Mouse (Mus musculus): ENCODE results near the gene Slc18a2.

Slc18a2 gene

GRCm38 (mm10) chr19:59260718-59261442, at the start of gene Slc18a2:
Slc18a2 (plus strand) TSS chr19:59260896.
- peak; percentile 18 for DNase-seq

- DNase-seq: no peak
Observed at GRCm38 (mm10) chr19:59216891-59217290, 43.8 kb upstream of the Slc18a2 start.

- no peak for DNase-seq
Observed at GRCm38 (mm10) chr19:59218991-59219390, 41.7 kb upstream of the Slc18a2 start, which contains the start of gene Kcnk18. Kcnk18 (plus strand) TSS chr19:59219214.

GRCm38 (mm10) chr19:59221131-59221530, 39.6 kb upstream of the Slc18a2 start:
- DNase-seq: no peak

GRCm38 (mm10) chr19:59228376-59228775, 32.3 kb upstream of the Slc18a2 start:
- DNase-seq: no peak

- DNase-seq: no peak
Observed at GRCm38 (mm10) chr19:59232786-59233185, 27.9 kb upstream of the Slc18a2 start.

- no peak for DNase-seq
Observed at GRCm38 (mm10) chr19:59235001-59235400, 25.7 kb upstream of the Slc18a2 start.

- no peak for DNase-seq
Observed at GRCm38 (mm10) chr19:59236046-59236445, 24.6 kb upstream of the Slc18a2 start.

GRCm38 (mm10) chr19:59238630-59239029, 22.1 kb upstream of the Slc18a2 start:
- DNase-seq: no peak

GRCm38 (mm10) chr19:59239124-59239817, 21.4 kb upstream of the Slc18a2 start:
- peak; percentile 93 for DNase-seq

GRCm38 (mm10) chr19:59241987-59242386, 18.7 kb upstream of the Slc18a2 start:
- no peak for DNase-seq

- no peak for DNase-seq
Observed at GRCm38 (mm10) chr19:59243057-59243456, 17.6 kb upstream of the Slc18a2 start.

- no peak for DNase-seq
Observed at GRCm38 (mm10) chr19:59248144-59248543, 12.6 kb upstream of the Slc18a2 start.

- no peak for DNase-seq
Observed at GRCm38 (mm10) chr19:59248553-59249286, 12.0 kb upstream of the Slc18a2 start.

GRCm38 (mm10) chr19:59252651-59253050, 8.0 kb upstream of the Slc18a2 start:
- no peak for DNase-seq

- no peak for DNase-seq
Observed at GRCm38 (mm10) chr19:59259633-59260032, 1.1 kb upstream of the Slc18a2 start.

GRCm38 (mm10) chr19:59261604-59262003, 908 bp downstream of the Slc18a2 start:
- no peak for DNase-seq

GRCm38 (mm10) chr19:59263171-59263570, 2.5 kb downstream of the Slc18a2 start:
- DNase-seq: peak; percentile 46

GRCm38 (mm10) chr19:59264838-59265532, 4.3 kb downstream of the Slc18a2 start:
- no peak for DNase-seq

GRCm38 (mm10) chr19:59265907-59266306, 5.2 kb downstream of the Slc18a2 start:
- no peak for DNase-seq

GRCm38 (mm10) chr19:59267417-59267963, 6.8 kb downstream of the Slc18a2 start:
- peak; percentile 20 for DNase-seq

GRCm38 (mm10) chr19:59273190-59273589, 12.5 kb downstream of the Slc18a2 start:
- DNase-seq: no peak

GRCm38 (mm10) chr19:59276354-59276753, 15.7 kb downstream of the Slc18a2 start:
- no peak for DNase-seq

Measured in right cerebral cortex, postnatal 4 days (tissue).